Mouse (Mus musculus) kidney, adult 11 months (tissue): Measurements from ENCODE around the gene Arhgef19.

Source experiments
- DNase-seq: peaks from one replicate; pipeline ENCODE4 v3.0.0; 2022

The Arhgef19 gene

GRCm38 (mm10) chr4:141239388-141240125, at the start of gene Arhgef19:
TSS of gene Arhgef19 (plus strand) at chr4:141239499.
- DNase-seq, result peak; percentile 91

GRCm38 (mm10) chr4:141191294-141191693, 48.0 kb upstream of the Arhgef19 start:
- DNase-seq, result no peak

- no peak for DNase-seq
Observed at GRCm38 (mm10) chr4:141194553-141194952, 44.7 kb upstream of the Arhgef19 start.

GRCm38 (mm10) chr4:141196981-141197685, 42.2 kb upstream of the Arhgef19 start:
- no peak for DNase-seq

DNA sequence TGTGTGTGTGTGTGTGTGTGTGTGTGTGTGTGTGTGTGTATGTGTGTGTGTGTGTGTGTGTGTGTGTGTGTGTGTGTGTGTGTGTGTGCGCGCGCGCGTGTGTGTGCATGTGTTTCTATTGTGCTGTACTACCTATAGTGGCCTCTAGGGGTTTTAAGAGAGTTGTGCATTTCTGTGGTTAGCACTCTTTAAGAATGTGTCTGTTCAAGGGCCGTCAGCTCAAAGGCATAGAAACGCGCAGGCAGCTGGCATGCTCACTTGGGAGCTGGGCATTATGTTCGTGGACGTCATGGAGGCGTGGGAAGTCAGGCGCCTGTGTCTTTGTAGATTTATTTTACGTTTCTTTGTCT, 41.6 kb upstream of the Arhgef19 start:
- no peak for DNase-seq

DNA sequence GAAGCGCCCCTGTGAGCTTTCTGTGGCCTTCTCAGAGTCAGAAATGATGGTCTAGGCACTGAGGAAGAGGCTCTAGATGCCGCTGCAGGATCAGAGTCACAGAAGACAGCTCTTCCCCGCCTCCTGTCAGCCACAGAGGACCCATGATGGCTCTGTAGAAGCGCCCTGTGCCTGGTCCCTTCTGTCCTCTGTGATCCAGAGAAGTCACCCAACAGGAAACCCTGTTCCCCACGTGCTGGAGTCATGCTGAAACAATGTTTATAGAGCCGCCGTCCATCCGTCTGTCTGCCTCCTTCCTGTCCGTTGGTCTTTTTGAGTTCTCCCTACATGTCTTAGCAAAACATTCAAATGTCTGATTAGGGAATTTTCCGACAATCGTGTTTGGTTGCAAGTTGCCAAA, 38.4 kb upstream of the Arhgef19 start:
- no peak for DNase-seq

- no peak for DNase-seq
Observed at GRCm38 (mm10) chr4:141202192-141202591, 37.1 kb upstream of the Arhgef19 start.

DNA sequence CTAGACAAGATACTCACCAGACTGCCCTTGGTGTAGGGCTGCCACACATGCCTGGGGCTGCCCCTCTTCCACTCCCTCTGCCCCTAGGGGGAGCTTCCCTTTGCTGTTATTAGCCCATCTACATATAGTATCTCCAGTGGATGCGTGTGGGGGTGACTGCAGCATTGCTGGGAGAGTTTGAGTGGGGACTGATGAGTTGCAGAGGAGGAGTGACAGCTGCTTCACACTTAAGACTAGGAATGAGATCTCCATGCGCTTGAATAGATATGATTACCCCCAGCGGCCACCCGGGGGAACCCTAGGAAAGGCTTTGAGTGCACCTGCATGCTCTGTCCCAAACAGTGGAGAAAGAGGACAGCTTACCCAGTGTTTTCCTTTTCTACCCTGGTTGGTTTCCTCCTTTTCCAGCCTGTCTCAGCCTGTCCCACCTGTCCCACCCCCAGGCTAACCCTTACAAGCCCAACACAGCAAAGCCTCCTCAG, 34.7 kb upstream of the Arhgef19 start:
- no peak for DNase-seq

- peak; percentile 46 for DNase-seq
Observed at GRCm38 (mm10) chr4:141207081-141207480, 32.2 kb upstream of the Arhgef19 start.

GRCm38 (mm10) chr4:141210524-141211219, 28.6 kb upstream of the Arhgef19 start:
- DNase-seq, result peak; percentile 32

DNA sequence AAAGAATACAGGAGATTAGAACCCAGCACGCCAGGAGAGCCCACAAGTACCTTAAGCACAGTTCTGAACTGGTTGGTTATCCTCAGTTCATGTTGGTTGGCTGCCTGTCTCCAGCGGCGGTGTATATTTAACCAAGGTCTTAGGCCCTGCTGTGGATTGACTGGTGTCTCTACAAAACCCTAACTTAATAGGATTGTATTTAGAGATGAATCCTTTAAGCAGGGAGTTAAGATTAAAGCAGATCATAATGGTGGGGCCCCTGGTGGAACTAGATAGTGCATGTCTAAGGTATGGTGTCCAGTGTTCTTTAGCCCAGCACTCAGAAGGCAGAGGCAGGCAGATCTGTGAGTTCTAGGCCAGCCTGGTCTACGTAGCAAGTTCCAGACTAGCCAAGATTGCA, 27.7 kb upstream of the Arhgef19 start:
- no peak for DNase-seq

DNA sequence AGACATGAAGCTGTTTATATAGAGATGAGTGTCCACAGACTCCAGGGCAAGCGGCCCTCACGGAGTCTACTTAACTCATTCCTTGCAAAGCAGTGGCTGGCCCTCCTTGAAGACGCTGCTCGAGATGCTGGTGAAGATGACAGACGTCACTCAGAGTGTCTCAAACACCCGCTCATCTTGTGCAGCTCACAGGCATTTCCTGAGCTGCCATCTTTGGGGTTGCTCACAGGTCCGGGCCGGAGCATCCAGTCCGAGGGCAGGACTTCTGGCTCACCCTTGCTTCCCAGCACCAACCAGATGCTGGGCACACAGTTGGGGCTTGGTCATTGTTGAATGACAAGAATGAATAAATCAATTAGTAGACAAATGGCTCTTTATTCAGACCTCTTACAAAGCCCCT, 26.4 kb upstream of the Arhgef19 start:
- no peak for DNase-seq

DNA sequence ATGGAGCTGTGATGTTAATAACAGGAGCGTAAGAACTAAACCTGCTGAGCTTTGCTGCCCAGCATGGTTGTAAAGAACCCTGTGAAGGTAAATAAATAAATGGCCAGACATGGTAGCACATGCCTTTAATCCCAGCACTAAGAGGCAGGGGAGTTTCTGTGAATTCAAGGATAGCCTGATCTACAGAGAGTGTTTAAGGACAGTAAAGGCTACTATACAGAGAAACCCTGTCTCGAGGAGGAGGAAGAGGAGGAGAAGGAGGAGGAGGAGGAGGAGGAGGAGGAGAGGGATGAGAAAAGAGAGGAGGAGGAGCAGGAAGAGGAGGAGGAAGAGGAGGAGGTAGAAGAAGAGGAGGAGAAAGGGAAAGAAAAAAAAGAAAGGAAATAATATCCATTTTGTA, 26.0 kb upstream of the Arhgef19 start:
- DNase-seq, result no peak

DNA sequence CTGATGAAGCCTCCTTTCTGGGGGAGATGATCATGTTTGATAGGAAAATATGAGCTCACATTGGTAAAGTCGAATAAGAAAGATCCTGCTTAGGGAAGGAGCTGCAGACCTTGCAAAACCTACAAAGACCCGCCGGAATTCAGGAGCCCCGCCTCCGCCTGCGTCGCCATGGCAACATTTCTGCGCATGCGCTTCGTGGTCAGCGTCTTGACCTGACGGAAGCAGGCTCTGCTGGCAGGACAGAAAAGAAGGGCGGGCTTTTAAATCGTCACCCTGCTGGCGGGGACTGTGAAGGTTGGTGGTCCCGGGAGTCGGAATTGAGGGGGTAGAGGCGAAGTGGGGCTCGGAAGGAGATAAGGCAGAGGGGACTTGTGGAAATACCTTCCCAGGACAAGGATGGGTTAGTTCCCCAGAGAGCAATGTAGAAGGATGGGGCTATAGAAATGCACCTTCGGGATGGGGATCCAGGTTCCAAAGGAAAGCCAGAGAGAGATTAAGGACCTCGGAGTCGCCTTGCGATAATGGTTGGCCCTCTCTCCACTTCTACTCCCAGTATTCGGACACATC, 25.4 kb upstream of the Arhgef19 start, which contains the start of gene Rsg1:
TSS of gene Rsg1 (plus strand) at position 187 of the 567 bp plus-strand sequence.
- DNase-seq, result peak; percentile 94

- no peak for DNase-seq
Observed at GRCm38 (mm10) chr4:141214337-141214851, 24.9 kb upstream of the Arhgef19 start.

GRCm38 (mm10) chr4:141219583-141220213, 19.6 kb upstream of the Arhgef19 start:
- no peak for DNase-seq

DNA sequence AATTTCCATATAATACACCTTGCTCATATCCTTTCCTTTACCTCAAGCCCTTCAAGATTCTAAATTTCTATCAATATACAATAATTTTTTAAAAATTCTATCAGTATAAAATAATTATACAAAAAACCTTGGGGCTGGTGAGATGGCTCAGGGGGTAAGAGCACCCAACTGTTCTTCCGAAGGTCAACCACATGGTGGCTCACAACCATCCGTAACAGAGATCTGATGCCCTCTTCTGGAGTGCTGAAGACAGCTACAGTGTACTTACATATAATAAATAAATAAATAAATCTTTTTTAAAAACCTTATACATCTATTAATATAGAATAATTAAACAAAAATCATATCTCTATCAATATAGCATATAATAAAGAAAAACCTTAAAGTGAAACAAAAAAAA, 17.5 kb upstream of the Arhgef19 start:
- no peak for DNase-seq

DNA sequence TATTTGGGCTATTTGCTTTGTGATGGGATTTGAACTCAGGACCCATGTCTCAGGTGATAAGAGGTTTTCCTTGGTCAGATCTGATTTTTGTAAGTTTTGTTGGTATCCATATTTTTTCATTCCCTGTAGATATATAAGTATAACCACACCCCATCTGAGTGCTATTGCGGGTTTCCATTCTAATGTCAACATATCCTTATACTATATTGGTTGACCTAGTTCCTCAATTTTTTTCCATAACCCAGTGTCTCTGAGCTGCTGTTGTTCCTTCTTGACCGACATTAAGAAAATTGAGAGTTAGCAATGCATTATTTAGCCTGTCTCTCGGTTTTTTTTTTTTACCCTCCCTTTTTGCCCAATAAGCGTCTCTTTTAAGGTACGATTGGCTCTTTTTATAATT, 16.5 kb upstream of the Arhgef19 start:
- no peak for DNase-seq

DNA sequence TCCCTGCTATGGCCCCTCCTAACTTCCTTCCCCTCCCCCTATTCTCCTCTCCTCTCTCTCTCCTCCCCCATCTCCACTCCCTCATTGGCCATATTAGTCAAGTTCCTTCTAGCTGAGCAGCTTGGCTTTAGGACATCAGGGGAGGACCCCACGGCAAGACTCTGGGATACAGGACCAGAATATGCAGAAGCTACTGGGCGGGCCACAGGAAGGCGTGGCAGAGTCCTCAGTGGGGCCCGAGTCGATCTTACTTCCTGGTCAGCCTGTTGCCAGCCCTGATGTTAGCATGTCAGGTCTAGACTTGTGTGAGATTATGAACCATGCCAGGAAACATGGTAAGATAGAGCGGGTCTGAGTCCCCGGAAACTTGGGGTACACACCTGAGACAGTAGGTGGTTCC, 10.6 kb upstream of the Arhgef19 start:
- no peak for DNase-seq

- no peak for DNase-seq
Observed at GRCm38 (mm10) chr4:141233196-141233595, 6.1 kb upstream of the Arhgef19 start.

DNA sequence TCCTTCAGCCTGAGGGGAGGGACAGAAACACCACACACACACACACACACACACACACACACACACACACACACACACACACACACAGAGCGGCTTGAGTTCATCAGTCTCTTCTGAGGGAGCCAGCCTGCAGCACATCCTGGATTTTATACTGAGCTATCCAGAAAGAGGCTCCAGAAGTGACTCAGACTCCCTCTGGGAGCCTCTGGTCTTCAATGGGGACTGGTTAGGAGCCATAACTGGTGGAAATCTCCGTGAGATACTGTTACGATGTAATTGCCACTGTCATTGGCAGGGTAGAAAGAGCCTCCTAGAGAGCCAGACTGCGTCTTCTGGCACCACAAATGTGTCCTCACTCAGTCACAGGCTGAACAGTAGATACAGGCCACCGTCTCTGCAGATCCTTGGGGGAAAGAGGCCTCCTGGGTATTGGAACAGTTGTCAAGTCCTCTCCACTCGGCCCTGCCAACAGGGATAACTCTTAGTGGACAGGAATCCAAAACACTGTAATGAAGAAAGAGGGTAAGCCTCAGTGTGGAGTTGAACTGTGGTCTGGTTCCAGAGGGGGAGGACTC, 3.7 kb upstream of the Arhgef19 start:
- DNase-seq, result no peak

DNA sequence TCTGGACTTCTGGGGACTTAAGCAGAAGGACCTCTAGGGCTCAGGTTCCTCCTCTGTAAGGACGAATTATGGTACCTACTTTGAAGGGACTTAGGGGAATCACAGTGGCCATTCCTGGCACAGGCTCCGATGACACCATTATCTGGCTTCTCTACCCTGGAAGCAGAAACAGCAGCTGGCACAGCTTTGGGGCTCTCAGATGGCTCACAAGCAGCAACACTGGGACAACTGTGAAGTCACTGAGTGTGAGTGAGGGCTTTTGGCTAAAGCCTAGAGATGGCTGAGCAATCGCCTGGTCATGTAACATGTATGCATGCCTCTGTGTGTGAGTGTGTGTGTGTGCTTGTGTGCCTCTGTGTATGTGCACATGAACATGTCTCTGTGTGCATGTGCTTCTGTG, 2.4 kb upstream of the Arhgef19 start:
- no peak for DNase-seq
